Mouse (Mus musculus) CH12.LX (cell line): ENCODE measurements around the gene Cenpm. TPM values are rescaled to one million over a fixed set of nuclear protein-coding genes. Genes with fewer than 3 reads are reported as not detected.

Experiments used
- DNase-seq: peaks from one replicate; pipeline ENCODE4 v3.0.0-alpha.2; 2013; ENCODE audit errors: extremely low read depth
- H3K27ac ChIP-seq: 2 replicates; pipeline ENCODE4 v1.5.1; 2012; ENCODE audit warnings: low read depth, mild to moderate bottlenecking, control low read depth, moderate library complexity; ENCODE audit not compliant: insufficient read depth
- H3K27me3 ChIP-seq: replicated peaks from 2 replicates; pipeline ENCODE3; 2012; ENCODE audit warnings: inconsistent platforms
- H3K36me3 ChIP-seq, 2 experiments: replicated peaks in 1 of 2; 2 replicates each; pipeline versions ENCODE3 to v1.6.1; 2012; ENCODE audit warnings: inconsistent platforms in 1 of 2, low read length in 1 of 2, mild to moderate bottlenecking in 1 of 2, mixed read lengths in 1 of 2, moderate library complexity in 1 of 2; ENCODE audit not compliant: control insufficient read depth in 1 of 2, insufficient read depth in 1 of 2
- H3K4me1 ChIP-seq, 2 experiments: 2 replicates each; pipeline ENCODE4 v1.6.1; 2012; ENCODE audit warnings: inconsistent platforms in 1 of 2, moderate library complexity in 1 of 2; ENCODE audit not compliant: insufficient read depth in 2 of 2, control insufficient read depth in 1 of 2
- H3K4me2 ChIP-seq: 2 replicates; pipeline ENCODE4 v1.6.1; 2012; ENCODE audit warnings: low read depth, mild to moderate bottlenecking, control low read depth; ENCODE audit not compliant: poor library complexity, insufficient read depth, severe bottlenecking
- H3K4me3 ChIP-seq, 3 experiments: fragments of 150-350 bp in 1 of 3; sonication (generic) in 1 of 3; replicated peaks in 1 of 3; 2 replicates each; pipeline versions ENCODE3 to v1.5.1; 2011 to 2012; ENCODE audit warnings: low read depth in 2 of 3, low read length in 2 of 3, mild to moderate bottlenecking in 2 of 3, moderate library complexity in 2 of 3, control low read depth in 1 of 3, improper control_type of control experiment in 1 of 3, inconsistent platforms in 1 of 3, mixed read lengths in 1 of 3; ENCODE audit not compliant: poor library complexity in 1 of 3
- H3K79me2 ChIP-seq: replicated peaks from 2 replicates; pipeline ENCODE4 v1.6.1; 2012; ENCODE audit warnings: mild to moderate bottlenecking, moderate library complexity; ENCODE audit not compliant: control insufficient read depth, poor library complexity, insufficient read depth, severe bottlenecking; ENCODE audit errors: extremely low read depth
- H3K9ac ChIP-seq: 2 replicates; pipeline ENCODE4 v1.6.1; 2012; ENCODE audit warnings: low read depth, mild to moderate bottlenecking, control low read depth, moderate library complexity; ENCODE audit not compliant: insufficient read depth
- H3K9me3 ChIP-seq: replicated peaks from 2 replicates; pipeline ENCODE3; 2012; ENCODE audit warnings: low read length, inconsistent platforms, mixed read lengths
- BHLHE40 ChIP-seq: IDR thresholded peaks from 2 replicates; pipeline ENCODE4 v1.6.1; 2011; ENCODE audit warnings: mild to moderate bottlenecking, low read depth, low read length, improper control_type of control experiment
- CTCF ChIP-seq, 2 experiments: IDR thresholded peaks in 1 of 2; conservative IDR thresholded peaks in 1 of 2; 2 replicates each; pipeline ENCODE4 v1.5.1; 2011 to 2012; ENCODE audit warnings: low read depth in 2 of 2, low read length in 2 of 2, improper control_type of control experiment in 1 of 2, inconsistent platforms in 1 of 2, mild to moderate bottlenecking in 1 of 2, moderate library complexity in 1 of 2
- EP300 ChIP-seq: IDR thresholded peaks from 2 replicates; pipeline ENCODE4 v1.6.1; 2011; ENCODE audit warnings: low read length, improper control_type of control experiment
- ETS1 ChIP-seq: conservative IDR thresholded peaks from 2 replicates; pipeline ENCODE4 v1.6.1; 2012; ENCODE audit warnings: low read depth, mild to moderate bottlenecking, inconsistent platforms, low read length, improper control_type of control experiment, moderate library complexity
- GABPA ChIP-seq: IDR thresholded peaks from 2 replicates; pipeline ENCODE4 v1.6.1; 2012; ENCODE audit warnings: low read depth, low read length, improper control_type of control experiment, inconsistent platforms; ENCODE audit not compliant: insufficient replicate concordance
- JUN ChIP-seq: IDR thresholded peaks from 2 replicates; pipeline ENCODE4 v1.6.1; 2011; ENCODE audit warnings: low read depth, mild to moderate bottlenecking, low read length, improper control_type of control experiment, moderate library complexity; ENCODE audit not compliant: insufficient read depth
- JUND ChIP-seq: conservative IDR thresholded peaks from 2 replicates; pipeline ENCODE4 v1.6.1; 2011; ENCODE audit warnings: low read depth, low read length, improper control_type of control experiment
- MEF2A ChIP-seq: IDR thresholded peaks from 2 replicates; pipeline ENCODE4 v1.6.1; 2014; ENCODE audit warnings: low read depth, mild to moderate bottlenecking, inconsistent platforms, low read length, improper control_type of control experiment, borderline replicate concordance
- MXI1 ChIP-seq: IDR thresholded peaks from 2 replicates; pipeline ENCODE4 v1.6.1; 2011; ENCODE audit warnings: mild to moderate bottlenecking, low read depth, low read length, improper control_type of control experiment
- NRF1 ChIP-seq: IDR thresholded peaks from 2 replicates; pipeline ENCODE4 v1.6.1; 2014; ENCODE audit warnings: low read depth, mild to moderate bottlenecking, inconsistent platforms, low read length, improper control_type of control experiment, moderate library complexity
- POLR2AphosphoS2 ChIP-seq: IDR thresholded peaks from 2 replicates; pipeline ENCODE4 v1.6.1; 2011; ENCODE audit warnings: low read depth, low read length, improper control_type of control experiment
- RCOR1 ChIP-seq: conservative IDR thresholded peaks from 2 replicates; pipeline ENCODE4 v1.6.1; 2012; ENCODE audit warnings: low read depth, mild to moderate bottlenecking, inconsistent platforms, low read length, improper control_type of control experiment
- SMC3 ChIP-seq: IDR thresholded peaks from 2 replicates; pipeline ENCODE4 v1.6.1; 2011; ENCODE audit warnings: low read depth, low read length, improper control_type of control experiment
- UBTF ChIP-seq: IDR thresholded peaks from 2 replicates; pipeline ENCODE4 v1.6.1; 2012; ENCODE audit warnings: low read depth, mild to moderate bottlenecking, inconsistent platforms, low read length, improper control_type of control experiment, moderate library complexity
- ZC3H11A ChIP-seq: IDR thresholded peaks from 2 replicates; pipeline ENCODE4 v1.6.1; 2012; ENCODE audit warnings: low read depth, mild to moderate bottlenecking, inconsistent platforms, low read length, improper control_type of control experiment
- ZNF384 ChIP-seq: IDR thresholded peaks from 2 replicates; pipeline ENCODE4 v1.6.1; 2012; ENCODE audit warnings: low read depth, low read length, improper control_type of control experiment, inconsistent platforms
- dilution Hi-C: fragments of 300-500 bp; cut with MboI; formaldehyde crosslinking; loops from 2 replicates; pipeline ENCODE4 v1.14.3; 2020; ENCODE audit warnings: low sequenced_read_pairs; ENCODE audit not compliant: extremely low pct_unique_long_range_greater_than_20kb, extremely low pct_ligation_motif_present
- in situ Hi-C: fragments of 300-500 bp; cut with MboI; formaldehyde crosslinking; loops from 3 replicates; pipeline ENCODE4 v1.14.3; 2019; ENCODE audit warnings: low sequenced_read_pairs, low pct_ligation_motif_present, low pct_unique_long_range_greater_than_20kb, mixed read lengths
- polyA plus RNA-seq: library from polyadenylated mRNA; unstranded; fragments of >175 nt; gene quantifications from 2 replicates; pipeline ENCODE4 v1.2.1, GENCODE M21; 2012; ENCODE audit warnings: low read depth; ENCODE audit not compliant: insufficient read length
- total RNA-seq, 2 experiments: library from RNA; depleted of rRNA; stranded (reverse); fragments of 300-350 nt in 1 of 2; fragments of >200 nt in 1 of 2; gene quantifications; 2 replicates each; pipeline ENCODE4 v1.2.3; 2012 to 2014

Cenpm gene
- total and polyA plus RNA-seq, 3 experiments, result 22.8 to 39.6 (median 34.2) TPM

DNA sequence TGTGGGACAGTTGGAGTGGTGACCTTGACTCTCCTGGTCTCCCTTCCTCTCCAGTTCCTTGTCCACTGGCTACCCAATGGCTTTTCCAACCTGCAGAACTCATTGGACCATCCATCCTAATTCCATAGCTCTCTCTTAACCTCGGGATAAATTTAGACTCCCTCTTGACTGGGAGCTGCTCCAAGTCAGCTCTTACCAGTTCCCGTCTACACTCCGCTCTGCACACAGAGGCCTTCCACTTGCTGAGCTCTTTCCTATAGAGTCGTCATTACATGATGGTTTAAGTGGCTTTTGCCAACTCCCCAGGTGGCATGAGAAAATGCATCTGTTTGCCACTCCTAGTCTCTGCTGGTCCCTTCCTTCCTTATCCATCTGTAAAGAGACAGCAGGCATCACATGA is 36.1 kb upstream of the Cenpm start:
- H3K36me3 ChIP-seq, result no peaks in the 10 kb centered on the region
- TF ChIP-seq MXI1 (no peak), SMC3 (no peak), UBTF (no peak)
- TF ChIP-seq, all 38 proteins: peak for 0
- in situ Hi-C loops (loop anchor here (25.0 kb wide), 1 partner anchor 507 kb away; the partner anchor contains the start of gene Cyp2d26), dilution Hi-C loops (no loop called here)
- H3K9ac ChIP-seq, result no peak overlapping the region
- H3K27me3 ChIP-seq, result peaks cover 68% of the 10 kb centered on the region
- DNase-seq, result no peak
- peaks cover under 1 to 5% of the 10 kb centered on the region in 2 experiments; a peak in 2 of 4 replicates for H3K4me1 ChIP-seq
- no peaks in the 10 kb centered on the region for H3K79me2 ChIP-seq
- H3K4me3 ChIP-seq, result no peak overlapping the region
- H3K9me3 ChIP-seq, result peaks cover 5% of the 10 kb centered on the region
- no peak overlapping the region for H3K4me2 ChIP-seq
- no peak overlapping the region for H3K27ac ChIP-seq

DNA sequence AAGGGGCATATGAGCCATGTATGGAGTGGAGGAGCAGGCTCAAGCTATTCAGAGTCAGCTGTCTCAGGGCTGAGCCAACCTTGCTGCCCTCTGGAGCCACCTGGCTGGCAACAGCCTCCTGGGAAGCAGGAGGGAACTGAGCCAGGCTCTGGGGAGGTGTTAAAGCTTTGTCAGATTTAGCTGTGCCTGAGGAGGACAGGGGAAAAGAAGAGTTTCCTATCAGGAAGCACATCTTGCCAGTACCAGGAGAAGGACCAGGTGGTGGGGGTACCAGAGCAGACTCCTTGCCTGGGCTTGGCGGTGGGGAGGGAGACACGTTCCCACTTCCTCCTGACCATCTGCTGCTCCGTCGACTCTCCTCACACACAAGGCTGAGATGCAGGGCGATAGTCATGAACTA is 33.0 kb upstream of the Cenpm start:
- H3K4me3 ChIP-seq, result no peak overlapping the region
- H3K36me3 ChIP-seq, result no peaks in the 10 kb centered on the region
- peaks cover 5 to 8% of the 10 kb centered on the region in 2 experiments; a peak in 3 of 4 replicates for H3K4me1 ChIP-seq
- H3K9ac ChIP-seq, result no peak overlapping the region
- H3K79me2 ChIP-seq, result no peaks in the 10 kb centered on the region
- dilution Hi-C loops (no loop called here), in situ Hi-C loops (loop anchor here (25.0 kb wide), 1 partner anchor 510 kb away; the partner anchor contains the start of gene Cyp2d26)
- no peak overlapping the region for H3K4me2 ChIP-seq
- no peaks in the 10 kb centered on the region for H3K9me3 ChIP-seq
- TF ChIP-seq NRF1 (no peak), SMC3 (no peak), JUN (no peak), CTCF (conservative IDR thresholded peaks at IDR 0.05 in 1 of 2, IDR thresholded peaks at IDR 0.05 in 1 of 2; ENCODE audit: low read depth in 2 of 2, low read length in 2 of 2) (no peak), MXI1 (no peak), BHLHE40 (no peak), ZNF384 (no peak), GABPA (no peak), MEF2A (no peak), ETS1 (no peak), RCOR1 (no peak), EP300 (no peak), ZC3H11A (no peak), JUND (no peak), POLR2AphosphoS2 (no peak)
- no peak overlapping the region for H3K27ac ChIP-seq
- peaks cover 75% of the 10 kb centered on the region for H3K27me3 ChIP-seq
- no peak for DNase-seq
